Mouse (Mus musculus): Measurements from ENCODE around the gene Zc3hav1. TPM values are rescaled to one million over a fixed set of nuclear protein-coding genes. Genes with fewer than 3 reads are reported as not detected.

The Zc3hav1 gene
- polyA plus RNA-seq, 1 experiment from 2014 or later = 24.6 TPM

GRCm38 (mm10) chr6:38335264-38335663, 19.1 kb downstream of the Zc3hav1 start:
- peaks cover 35% of the 10 kb centered on the region for H3K4me1 ChIP-seq (replicated peaks)
- no peak for ATAC-seq (ENCODE audit: low read depth)
- no peak overlapping the region for H3K27ac ChIP-seq
- H3K36me3 ChIP-seq = peaks cover 99% of the 10 kb centered on the region
- no peaks in the 10 kb centered on the region for H3K27me3 ChIP-seq
- H3K4me3 ChIP-seq (replicated peaks) = no peak overlapping the region
- no peaks in the 10 kb centered on the region for H3K9me3 ChIP-seq (replicated peaks)
- DNase-seq = no peak
- H3K9ac ChIP-seq = no peak overlapping the region
- WGBS (ENCODE audit: insufficient replicate concordance) = 80% methylated on average over 6 of the region's 6 CpGs
- no peak overlapping the region for H3K4me2 ChIP-seq

DNA sequence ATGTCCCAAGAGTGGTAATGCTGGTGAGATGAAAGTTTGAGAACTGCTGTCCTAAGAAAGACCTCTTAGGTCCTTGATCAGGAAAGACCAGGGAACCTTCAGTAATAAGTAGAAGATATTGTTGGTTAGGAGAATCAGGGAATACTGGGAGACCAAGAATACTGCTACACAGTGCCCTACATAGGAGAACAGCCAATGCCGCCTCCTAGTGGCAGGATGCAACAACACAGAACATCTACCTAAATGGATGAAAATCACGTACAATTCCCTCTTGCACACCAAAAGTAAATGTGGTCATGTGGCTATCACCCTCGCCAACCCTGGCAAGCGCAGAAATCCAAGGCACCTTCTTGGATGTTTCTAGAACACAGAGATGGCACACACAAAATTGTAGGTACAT, 27.8 kb downstream of the Zc3hav1 start:
- Histone ChIP-seq H3K4me1 (replicated peaks) (no peaks in the 10 kb centered on the region), H3K4me2 (no peak overlapping the region), H3K4me3 (replicated peaks) (no peak overlapping the region), H3K9ac (no peak overlapping the region), H3K9me3 (replicated peaks) (no peaks in the 10 kb centered on the region), H3K27ac (no peak overlapping the region), H3K27me3 (no peaks in the 10 kb centered on the region), H3K36me3 (peaks cover 96% of the 10 kb centered on the region)
- ATAC-seq (ENCODE audit: low read depth) (peak; percentile 53; the same call in 1 of the 2 replicates), DNase-seq (no peak)
- WGBS (ENCODE audit: insufficient replicate concordance) = 65% methylated on average over 4 of the region's 4 CpGs

DNA sequence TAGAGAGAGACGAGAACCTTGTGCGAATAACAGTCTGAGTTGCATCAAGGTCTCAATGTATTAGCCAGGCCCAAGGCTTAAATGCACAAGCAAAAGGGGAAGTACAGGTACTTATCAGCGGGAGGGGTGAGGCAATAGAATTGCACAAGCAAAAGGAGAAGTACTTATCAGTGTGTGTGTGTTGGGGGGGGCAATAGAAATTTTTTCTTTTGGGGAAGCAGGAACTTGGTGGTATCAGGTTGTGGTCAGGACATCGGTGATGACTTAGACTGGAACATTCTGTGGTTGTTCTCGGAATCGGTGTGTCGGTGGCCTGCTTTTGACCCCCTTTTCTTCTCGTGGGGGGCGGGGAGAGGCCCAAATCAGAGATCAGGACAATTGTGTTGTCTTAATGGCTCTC, 33.8 kb downstream of the Zc3hav1 start:
- whole genome bisulfite sequencing (ENCODE audit: insufficient replicate concordance) = 82% methylated on average over 9 of the region's 9 CpGs

DNA sequence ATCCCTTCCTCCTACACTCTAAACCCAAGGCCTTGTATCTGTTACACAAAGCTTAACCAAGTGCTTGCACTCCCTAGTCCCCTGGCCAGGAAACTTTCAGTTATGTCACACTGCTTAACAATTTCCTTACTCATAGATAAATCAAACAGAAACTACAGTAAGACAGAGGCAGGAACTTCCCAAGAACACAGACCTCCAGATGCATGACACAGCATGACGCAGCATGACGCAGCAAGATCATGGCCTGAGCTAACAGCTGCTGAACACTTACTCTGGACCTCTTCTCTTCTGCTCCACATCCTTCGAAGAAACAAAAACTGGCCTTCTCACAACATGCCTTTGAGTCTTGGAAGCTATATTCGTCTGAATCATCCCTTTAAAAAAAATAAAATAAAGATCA, 38.4 kb downstream of the Zc3hav1 start:
- no peaks in the 10 kb centered on the region for H3K27me3 ChIP-seq
- peaks cover 42% of the 10 kb centered on the region for H3K4me1 ChIP-seq (replicated peaks)
- peak overlapping the region; percentile 15 for H3K4me3 ChIP-seq (replicated peaks)
- H3K27ac ChIP-seq = peak overlapping the region; percentile 91
- ATAC-seq (ENCODE audit: low read depth) = peak; percentile 96
- 73% methylated on average over 4 of the region's 4 CpGs for WGBS (ENCODE audit: insufficient replicate concordance)
- peak overlapping the region; percentile 39 for H3K9ac ChIP-seq
- DNase-seq = peak; percentile 89
- peak overlapping the region; percentile 55 for H3K4me2 ChIP-seq
- peaks cover 100% of the 10 kb centered on the region for H3K36me3 ChIP-seq
- no peaks in the 10 kb centered on the region for H3K9me3 ChIP-seq (replicated peaks)

More for the DNA sequence above, 33.8 kb downstream of the Zc3hav1 start:
- H3K27me3 ChIP-seq = no peaks in the 10 kb centered on the region
- DNase-seq (no peak), ATAC-seq (ENCODE audit: low read depth) (no peak)
- no peak overlapping the region for H3K9ac ChIP-seq
- H3K27ac ChIP-seq = no peak overlapping the region
- no peak overlapping the region for H3K4me3 ChIP-seq (replicated peaks)
- no peaks in the 10 kb centered on the region for H3K9me3 ChIP-seq (replicated peaks)
- H3K4me2 ChIP-seq = no peak overlapping the region
- peaks cover 97% of the 10 kb centered on the region for H3K36me3 ChIP-seq
- peaks cover 32% of the 10 kb centered on the region for H3K4me1 ChIP-seq (replicated peaks)

DNA sequence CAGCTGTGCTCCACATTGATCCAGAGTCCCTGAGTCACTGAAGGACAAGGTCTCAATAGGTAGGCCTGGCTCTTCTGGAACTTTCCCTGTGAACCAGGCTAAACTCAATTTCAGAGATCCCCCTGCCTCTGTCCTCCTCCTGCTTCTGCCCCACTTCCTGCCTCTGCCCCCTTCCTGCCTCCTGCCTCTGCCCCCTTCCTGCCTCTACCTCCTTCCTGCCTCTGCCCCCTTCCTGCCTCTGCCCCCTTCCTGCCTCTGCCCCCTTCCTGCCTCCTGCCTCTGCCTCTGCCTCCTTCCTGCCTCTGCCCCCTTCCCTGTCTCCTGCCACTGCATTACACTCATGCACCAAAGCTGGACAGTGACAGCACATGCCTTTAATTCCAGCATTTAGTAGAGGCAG, 44.7 kb downstream of the Zc3hav1 start:
- ATAC-seq (ENCODE audit: low read depth) = no peak
- no peak overlapping the region; the same call in 1 of the 2 replicates for H3K27ac ChIP-seq
- no peak for DNase-seq
- peaks cover 100% of the 10 kb centered on the region for H3K36me3 ChIP-seq
- no peaks in the 10 kb centered on the region for H3K27me3 ChIP-seq
- H3K9ac ChIP-seq = no peak overlapping the region
- H3K9me3 ChIP-seq (replicated peaks) = no peaks in the 10 kb centered on the region
- no peak overlapping the region for H3K4me2 ChIP-seq
- 0 out of 2 replicates have a peak, but pooled peaks cover 3% of the 10 kb centered on the region for H3K4me1 ChIP-seq (replicated peaks)
- H3K4me3 ChIP-seq (replicated peaks) = no peak overlapping the region

DNA sequence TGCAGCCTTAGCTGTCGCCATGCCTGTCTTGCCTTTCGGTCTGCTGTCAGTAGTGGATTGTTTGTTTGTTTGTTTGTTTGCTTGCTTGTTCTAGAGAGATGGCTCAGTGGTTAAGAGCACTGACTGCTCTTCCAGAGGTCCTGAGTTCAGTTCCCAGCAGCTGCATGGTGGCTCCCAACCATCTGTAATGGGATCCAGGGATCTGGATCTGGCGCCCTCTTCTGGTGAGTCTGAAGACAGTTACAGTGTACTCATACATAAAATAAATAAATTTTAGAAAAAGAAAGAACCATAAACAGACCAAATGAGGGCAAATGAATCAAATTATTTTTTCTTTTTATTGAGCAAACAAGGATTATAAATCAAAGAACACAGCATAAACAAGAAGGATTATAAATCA, 49.4 kb downstream of the Zc3hav1 start:
- DNase-seq (no peak), ATAC-seq (ENCODE audit: low read depth) (no peak)
- Histone ChIP-seq H3K9ac (no peak overlapping the region), H3K4me1 (replicated peaks) (no peaks in the 10 kb centered on the region), H3K9me3 (replicated peaks) (no peaks in the 10 kb centered on the region), H3K36me3 (peaks cover 73% of the 10 kb centered on the region), H3K4me2 (no peak overlapping the region), H3K27me3 (no peaks in the 10 kb centered on the region), H3K27ac (no peak overlapping the region), H3K4me3 (replicated peaks) (no peak overlapping the region)
- 79% methylated on average over 3 of the region's 3 CpGs for WGBS (ENCODE audit: insufficient replicate concordance)

DNA sequence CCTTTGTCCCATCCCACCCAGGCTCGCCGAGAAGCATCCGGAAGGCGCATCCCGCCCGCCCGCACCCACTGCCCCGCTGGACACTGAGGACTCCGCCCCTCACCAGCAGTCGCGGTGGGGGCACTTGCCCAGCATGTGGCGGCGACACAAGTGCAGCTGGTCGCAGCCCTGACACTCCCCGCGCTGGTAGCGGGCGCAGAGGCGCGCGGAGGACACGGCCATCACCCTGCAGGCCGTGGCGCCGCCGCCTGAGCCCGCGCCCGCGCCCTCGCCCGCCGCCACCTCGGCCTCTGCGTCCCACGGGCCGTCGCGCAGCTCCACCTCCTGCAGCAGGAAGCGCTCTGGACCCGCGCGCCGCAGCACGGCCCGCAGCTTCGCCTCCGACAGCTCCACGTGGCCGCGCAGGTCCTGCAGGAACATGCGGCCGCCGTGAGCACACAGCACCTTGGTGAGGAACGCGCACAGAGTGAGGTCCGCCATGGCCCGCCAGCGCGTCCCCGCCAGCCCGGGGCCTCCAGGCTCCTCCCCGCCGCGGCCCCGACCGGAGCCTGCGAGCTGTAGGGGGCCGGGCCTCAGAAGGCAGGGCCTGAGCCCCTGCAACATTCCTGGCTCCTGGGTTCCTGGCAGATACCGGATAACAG, 55.5 kb downstream of the Zc3hav1 start, which contains the start of gene Zc3hav1l:
Zc3hav1l (minus strand) TSS at position 499 of the 641 bp plus-strand sequence.
- DNase-seq (peak; percentile 61), ATAC-seq (ENCODE audit: low read depth) (peak; percentile 92)
- Histone ChIP-seq H3K9me3 (replicated peaks) (no peaks in the 10 kb centered on the region), H3K4me1 (replicated peaks) (peaks cover 23% of the 10 kb centered on the region), H3K27me3 (no peaks in the 10 kb centered on the region), H3K27ac (peak within 1 kb of the TSS; percentile 80), H3K4me3 (replicated peaks) (peak within 1 kb of the TSS; percentile 79), H3K9ac (peak within 1 kb of the TSS; percentile 81), H3K4me2 (peak within 1 kb of the TSS; percentile 92), H3K36me3 (peaks cover 39% of the 10 kb centered on the region)
- WGBS (ENCODE audit: insufficient replicate concordance) = under 1% methylated on average over 69 of the region's 70 CpGs

- WGBS (ENCODE audit: insufficient replicate concordance) = 0% methylated on average over 10 of the region's 10 CpGs
- no peaks in the 10 kb centered on the region for H3K27me3 ChIP-seq
- no peak; the same call in 1 of the 2 replicates for ATAC-seq (ENCODE audit: low read depth)
- H3K9me3 ChIP-seq (replicated peaks) = no peaks in the 10 kb centered on the region
- H3K4me3 ChIP-seq (replicated peaks) = peak overlapping the region; percentile 79
- peak overlapping the region; percentile 80 for H3K27ac ChIP-seq
- H3K4me1 ChIP-seq (replicated peaks) = peaks cover 23% of the 10 kb centered on the region
- H3K36me3 ChIP-seq = peaks cover 36% of the 10 kb centered on the region
- peak overlapping the region; percentile 81 for H3K9ac ChIP-seq
- H3K4me2 ChIP-seq = peak overlapping the region; percentile 92
- DNase-seq = no peak
These were observed 56.2 kb downstream of the Zc3hav1 start for GRCm38 (mm10) chr6:38298246-38298635.

DNA sequence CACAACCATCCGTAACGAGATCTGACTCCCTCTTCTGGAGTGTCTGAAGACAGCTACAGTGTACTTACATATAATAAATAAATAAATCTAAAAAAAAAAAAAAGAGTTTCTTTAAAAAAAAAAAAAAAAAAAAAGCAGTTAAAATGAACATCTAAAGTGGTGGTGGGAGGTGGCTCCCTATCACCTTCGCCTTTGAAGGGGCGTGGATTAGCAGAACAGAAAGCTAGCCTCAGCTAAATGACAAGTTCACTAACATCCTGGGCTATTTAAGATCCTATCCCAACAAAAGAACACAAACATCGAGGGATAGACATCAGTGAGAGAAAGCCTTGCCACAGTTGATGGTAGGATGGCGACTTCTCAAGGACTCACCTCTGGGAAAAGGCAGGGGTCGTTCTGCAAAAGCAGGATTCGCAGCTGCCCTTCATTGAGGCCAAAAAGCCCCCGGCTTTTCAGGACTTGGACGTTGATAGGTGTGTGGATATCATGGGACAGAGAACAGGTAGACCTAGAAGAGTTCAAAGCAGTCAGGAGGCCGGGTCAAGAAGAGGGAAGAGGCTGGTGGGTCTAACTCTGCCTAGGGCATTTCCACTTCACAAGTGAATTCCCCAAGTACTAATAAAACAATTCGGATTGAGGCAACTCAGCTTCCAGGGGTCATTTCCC, 56.7 kb downstream of the Zc3hav1 start:
- Histone ChIP-seq H3K36me3 (peaks cover 37% of the 10 kb centered on the region), H3K4me1 (replicated peaks) (peaks cover 23% of the 10 kb centered on the region), H3K9ac (peak overlapping the region; percentile 81), H3K9me3 (replicated peaks) (no peaks in the 10 kb centered on the region), H3K27ac (no peak overlapping the region; the same call in none of the 2 replicates), H3K4me2 (peak overlapping the region; percentile 92), H3K4me3 (replicated peaks) (peak overlapping the region; percentile 79), H3K27me3 (no peaks in the 10 kb centered on the region)
- WGBS (ENCODE audit: insufficient replicate concordance) = 54% methylated on average over 12 of the region's 12 CpGs
- ATAC-seq (ENCODE audit: low read depth) = no peak
- DNase-seq = no peak

GRCm38 (mm10) chr6:38293708-38294107, 60.7 kb downstream of the Zc3hav1 start:
- ATAC-seq (ENCODE audit: low read depth) = no peak
- no peak overlapping the region for H3K9ac ChIP-seq
- no peaks in the 10 kb centered on the region for H3K9me3 ChIP-seq (replicated peaks)
- peaks cover 49% of the 10 kb centered on the region for H3K36me3 ChIP-seq
- no peak overlapping the region for H3K4me3 ChIP-seq (replicated peaks)
- WGBS (ENCODE audit: insufficient replicate concordance) = 67% methylated on average over 3 of the region's 3 CpGs
- DNase-seq = no peak
- H3K27me3 ChIP-seq = no peaks in the 10 kb centered on the region
- H3K27ac ChIP-seq = no peak overlapping the region
- no peak overlapping the region for H3K4me2 ChIP-seq
- H3K4me1 ChIP-seq (replicated peaks) = peaks cover 11% of the 10 kb centered on the region

GRCm38 (mm10) chr6:38292871-38293646, 61.3 kb downstream of the Zc3hav1 start:
- H3K4me3 ChIP-seq (replicated peaks) = no peak overlapping the region
- ATAC-seq (ENCODE audit: low read depth) (no peak), DNase-seq (no peak)
- no peak overlapping the region for H3K4me2 ChIP-seq
- peaks cover 52% of the 10 kb centered on the region for H3K36me3 ChIP-seq
- whole genome bisulfite sequencing (ENCODE audit: insufficient replicate concordance) = 77% methylated on average over 11 of the region's 11 CpGs
- no peak overlapping the region for H3K9ac ChIP-seq
- H3K27me3 ChIP-seq = no peaks in the 10 kb centered on the region
- no peak overlapping the region for H3K27ac ChIP-seq
- no peaks in the 10 kb centered on the region for H3K9me3 ChIP-seq (replicated peaks)
- peaks cover 5% of the 10 kb centered on the region for H3K4me1 ChIP-seq (replicated peaks)
